Mouse (Mus musculus): ENCODE results near the gene Hist1h2bh.
"Not testable (repeated sequence)": the region's sequence is repeated elsewhere in the genome, so short reads cannot be mapped to it uniquely, and the experiment has no call there.

Hist1h2bh gene

GRCm38 (mm10) chr13:23551931-23552914 is 9.0 kb upstream of the Hist1h2bh start:
- no peak for DNase-seq (ENCODE audit: extremely low read depth, low read depth)

- DNase-seq (ENCODE audit: extremely low read depth, low read depth), result peak; percentile 94
Observed at GRCm38 (mm10) chr13:23551146-23551834, 8.1 kb upstream of the Hist1h2bh start, which contains the start of gene Hist1h4f. Gene Hist1h4f, minus strand, starts transcription at chr13:23551648.

GRCm38 (mm10) chr13:23550761-23551145 is 7.6 kb upstream of the Hist1h2bh start:
- peak; percentile 71 for DNase-seq (ENCODE audit: extremely low read depth, low read depth)

DNA sequence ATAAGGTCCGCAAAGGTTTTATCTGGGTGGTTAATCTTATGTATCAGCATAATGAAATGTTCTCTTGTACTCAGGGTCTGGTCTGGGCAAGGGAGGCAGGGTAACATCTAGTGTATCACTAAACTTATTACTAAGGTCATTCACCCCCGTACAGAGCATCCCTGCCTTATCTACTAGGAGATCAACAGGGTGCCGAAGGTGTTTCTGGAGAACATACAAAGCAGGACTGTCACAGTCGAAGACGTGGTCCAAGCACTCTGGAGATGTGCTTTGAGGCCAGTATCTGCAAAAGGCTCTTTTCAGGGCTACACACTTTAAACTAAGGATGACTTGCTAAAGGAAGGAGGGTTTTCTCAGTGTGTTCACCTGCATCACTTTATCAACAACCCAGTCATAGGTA is 3.5 kb upstream of the Hist1h2bh start:
- DNase-seq (ENCODE audit: extremely low read depth, low read depth), result no peak

DNA sequence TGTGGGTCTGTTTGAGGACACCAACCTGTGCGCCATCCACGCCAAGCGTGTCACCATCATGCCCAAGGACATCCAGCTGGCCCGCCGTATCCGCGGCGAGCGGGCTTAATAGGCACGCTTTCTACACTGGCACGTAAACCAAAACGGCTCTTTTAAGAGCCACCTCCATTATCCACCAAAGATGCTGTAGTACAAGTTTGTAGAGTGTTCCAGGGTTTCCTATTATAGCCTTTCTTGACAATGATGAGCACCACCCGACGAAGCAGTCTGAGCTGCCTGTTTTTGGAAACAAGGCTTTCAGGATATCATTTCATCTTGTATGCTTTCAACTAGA is 1.6 kb upstream of the Hist1h2bh start:
- DNase-seq (ENCODE audit: extremely low read depth, low read depth), result not testable (repeated sequence)

DNA sequence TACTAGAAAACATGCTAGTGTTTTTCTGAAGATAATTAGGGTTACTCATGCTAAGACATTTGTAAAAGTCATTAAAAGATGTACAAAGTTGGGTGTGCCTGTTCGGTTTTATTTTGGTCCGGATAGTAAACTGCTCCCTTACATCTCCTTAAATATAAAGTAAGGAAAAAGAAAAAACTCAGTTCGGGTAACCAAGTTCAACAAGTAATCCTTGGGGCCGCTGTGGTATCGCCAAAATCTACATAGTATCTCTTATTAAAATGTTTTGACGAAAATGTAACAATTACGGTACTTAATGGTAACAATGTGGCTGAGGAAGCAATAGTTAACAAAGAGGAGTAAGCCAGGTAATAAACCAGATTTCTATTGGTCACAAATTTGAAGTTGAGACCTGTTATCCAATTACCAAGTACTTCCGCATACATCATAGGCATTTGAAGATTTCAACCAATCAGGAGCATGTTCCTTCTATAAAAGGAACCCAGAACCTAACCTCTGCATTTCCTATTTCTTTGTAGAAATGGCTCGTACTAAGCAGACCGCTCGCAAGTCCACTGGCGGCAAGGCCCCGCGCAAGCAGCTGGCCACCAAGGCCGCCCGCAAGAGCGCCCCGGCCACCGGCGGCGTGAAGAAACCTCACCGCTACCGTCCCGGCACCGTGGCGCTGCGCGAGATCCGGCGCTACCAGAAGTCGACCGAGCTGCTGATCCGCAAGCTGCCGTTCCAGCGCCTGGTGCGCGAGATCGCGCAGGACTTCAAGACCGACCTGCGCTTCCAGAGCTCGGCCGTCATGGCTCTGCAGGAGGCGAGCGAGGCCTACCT is 984 bp upstream of the Hist1h2bh start, which contains the start of gene Hist1h3f:
Gene Hist1h3f, plus strand, starts transcription at position 88 of the 822 bp plus-strand sequence.
- peak; percentile 97 for DNase-seq (ENCODE audit: extremely low read depth, low read depth)

DNA sequence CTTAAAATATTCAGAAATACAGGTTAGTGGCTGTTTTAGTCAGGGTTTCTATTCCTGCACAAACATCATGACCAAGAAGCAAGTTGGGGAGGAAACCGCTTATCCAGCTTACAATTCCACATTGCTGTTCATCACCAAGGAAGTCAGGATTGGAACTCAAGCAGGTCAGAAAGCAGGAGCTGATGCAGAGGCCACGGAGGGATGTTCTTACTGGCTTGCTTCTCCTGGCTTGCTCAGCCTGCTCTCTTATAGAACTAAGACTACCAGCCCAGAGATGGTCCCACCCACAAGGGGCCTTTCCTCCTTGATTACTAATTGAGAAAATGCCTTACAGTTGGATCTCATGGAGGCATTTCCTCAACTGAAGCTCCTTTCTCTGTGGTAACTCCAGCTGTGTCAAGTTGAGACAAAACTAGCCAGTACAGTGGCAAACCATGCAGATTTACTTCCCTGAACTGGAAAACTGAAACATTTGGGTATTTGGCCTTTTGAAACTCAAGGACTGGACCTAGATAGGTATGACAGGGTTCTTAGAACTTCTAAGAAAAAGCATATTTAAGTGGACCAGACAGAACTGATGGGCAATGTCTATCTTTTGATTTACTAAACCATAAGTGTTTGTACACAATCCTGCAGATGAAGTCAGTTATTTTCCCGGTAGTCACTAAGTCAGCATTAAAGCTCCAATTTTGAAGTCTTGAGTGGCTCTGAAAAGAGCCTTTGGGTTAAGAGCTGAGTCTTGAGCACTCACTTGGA is 789 bp downstream of the Hist1h2bh start:
- DNase-seq (ENCODE audit: extremely low read depth, low read depth), result not testable (repeated sequence)

GRCm38 (mm10) chr13:23541497-23541896 is 1.7 kb downstream of the Hist1h2bh start:
- DNase-seq (ENCODE audit: extremely low read depth, low read depth), result no peak

DNA sequence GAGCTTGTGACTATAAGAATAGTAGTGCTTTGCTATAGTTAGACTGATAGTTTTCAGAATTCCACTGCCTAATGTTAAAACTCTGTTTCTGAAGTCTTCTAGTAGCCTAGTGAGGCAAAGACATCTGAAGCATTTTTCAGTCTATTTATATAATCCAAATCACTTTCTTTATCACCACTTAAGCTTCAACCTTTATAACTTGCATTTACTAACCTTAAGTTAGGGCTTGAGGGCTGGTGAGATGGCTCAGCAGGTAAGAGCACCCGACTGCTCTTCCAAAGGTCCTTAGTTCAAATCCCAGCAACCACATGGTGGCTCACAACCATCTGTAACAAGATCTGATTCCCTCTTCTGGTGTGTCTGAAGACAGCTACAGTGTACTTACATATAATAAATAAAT is 3.4 kb downstream of the Hist1h2bh start:
- DNase-seq (ENCODE audit: extremely low read depth, low read depth), result not testable (repeated sequence)

DNA sequence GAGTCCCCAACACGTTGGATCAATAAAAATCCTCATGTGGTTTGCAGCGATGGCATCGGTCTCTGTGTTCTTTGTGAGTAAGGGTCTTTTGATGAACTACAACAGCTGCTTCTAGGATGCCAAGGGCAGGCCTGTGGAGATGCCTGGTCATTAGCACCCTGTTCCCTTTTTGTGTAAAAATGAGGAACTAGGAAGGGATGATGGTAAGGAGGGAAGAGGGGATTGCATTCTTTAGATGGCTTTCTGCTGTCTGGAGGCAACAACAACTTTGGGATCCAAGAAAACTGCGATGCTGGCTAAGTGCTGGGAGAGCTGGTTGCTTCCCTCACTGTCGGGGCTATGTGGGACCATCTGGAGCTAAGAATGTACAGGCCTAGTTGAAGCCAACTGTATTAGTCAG is 4.9 kb downstream of the Hist1h2bh start:
- no peak for DNase-seq (ENCODE audit: extremely low read depth, low read depth)

DNA sequence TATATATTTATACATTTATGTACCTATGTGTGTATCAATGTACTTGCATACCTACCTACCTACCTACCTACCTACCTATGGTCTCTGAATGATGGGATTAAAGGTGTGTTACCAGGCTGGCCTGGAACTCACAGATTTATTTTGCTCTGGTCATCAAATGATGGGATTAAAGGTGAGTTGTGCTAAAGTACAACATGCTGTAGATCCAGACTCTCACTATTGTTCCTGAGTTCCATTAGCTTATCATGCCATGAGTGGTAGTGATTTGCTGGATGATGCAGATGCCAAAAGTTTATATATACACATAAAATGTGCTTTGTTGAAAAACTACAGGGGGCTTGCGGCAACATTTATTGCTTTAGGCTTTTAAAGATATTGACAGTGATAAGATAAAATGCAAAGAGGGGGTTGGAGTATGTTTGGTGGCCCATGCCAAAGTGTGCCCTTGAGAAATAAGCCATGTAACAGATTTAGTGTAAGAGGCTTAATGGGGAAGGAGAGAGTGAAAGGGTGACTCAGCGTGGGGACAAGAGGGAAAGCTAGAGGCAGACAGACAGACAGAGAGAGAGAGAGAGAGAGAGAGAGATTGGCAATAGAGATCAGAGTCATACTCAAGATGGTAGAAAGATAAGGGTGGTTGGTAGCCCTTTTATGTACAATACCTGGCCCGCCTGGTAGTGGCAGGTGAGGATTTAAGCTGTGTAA is 6.0 kb downstream of the Hist1h2bh start:
- no peak for DNase-seq (ENCODE audit: extremely low read depth, low read depth)

GRCm38 (mm10) chr13:23536076-23536822 is 6.9 kb downstream of the Hist1h2bh start:
- no peak for DNase-seq (ENCODE audit: extremely low read depth, low read depth)

DNA sequence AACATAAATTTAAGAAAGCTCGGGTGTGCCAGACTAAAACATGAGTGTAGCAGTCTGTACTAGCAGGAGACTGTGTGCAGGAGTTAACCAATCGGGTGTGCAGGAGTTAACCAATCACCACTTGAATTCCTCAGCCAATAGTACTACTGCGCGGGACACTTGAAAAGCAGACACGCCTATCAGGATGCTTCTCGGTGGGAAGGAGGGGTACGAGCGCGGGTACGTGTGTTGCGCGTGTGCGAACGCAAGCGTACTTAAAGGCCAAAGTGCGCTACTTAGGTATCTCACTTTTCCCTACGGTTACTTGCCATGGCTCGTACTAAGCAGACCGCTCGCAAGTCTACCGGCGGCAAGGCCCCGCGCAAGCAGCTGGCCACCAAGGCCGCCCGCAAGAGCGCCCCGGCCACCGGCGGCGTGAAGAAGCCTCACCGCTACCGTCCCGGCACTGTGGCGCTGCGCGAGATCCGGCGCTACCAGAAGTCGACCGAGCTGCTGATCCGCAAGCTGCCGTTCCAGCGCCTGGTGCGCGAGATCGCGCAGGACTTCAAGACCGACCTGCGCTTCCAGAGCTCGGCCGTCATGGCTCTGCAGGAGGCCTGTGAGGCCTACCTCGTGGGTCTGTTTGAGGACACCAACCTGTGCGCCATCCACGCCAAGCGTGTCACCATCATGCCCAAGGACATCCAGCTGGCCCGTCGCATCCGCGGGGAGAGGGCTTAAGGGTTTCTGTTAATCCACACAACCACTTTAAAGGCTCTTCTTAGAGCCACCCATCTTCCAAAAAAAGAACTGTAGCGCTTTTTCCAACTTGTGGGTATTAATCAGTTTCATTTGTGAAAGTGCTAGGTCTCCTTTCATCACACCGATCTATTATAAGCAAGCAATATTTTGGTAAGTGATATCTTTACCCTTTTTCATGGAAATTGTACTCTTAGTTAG is 7.8 kb downstream of the Hist1h2bh start, which contains the start of gene Hist1h3g:
Gene Hist1h3g, plus strand, starts transcription at position 286 of the 939 bp plus-strand sequence.
- DNase-seq (ENCODE audit: extremely low read depth, low read depth), result peak; percentile 99

GRCm38 (mm10) chr13:23534368-23535131 is 8.6 kb downstream of the Hist1h2bh start:
- no peak for DNase-seq (ENCODE audit: extremely low read depth, low read depth)

- DNase-seq (ENCODE audit: extremely low read depth, low read depth), result peak; percentile 98
Observed at GRCm38 (mm10) chr13:23533560-23534367, 9.4 kb downstream of the Hist1h2bh start, which contains the start of gene Hist1h2af. Gene Hist1h2af, plus strand, starts transcription at chr13:23533906.

All from MEL-GATA-1-ER (cell line).